Mouse (Mus musculus): ENCODE results near the gene Piga.

The Piga gene

GRCm38 (mm10) chrX:164419471-164419939, at the start of gene Piga:
Gene Piga (plus strand): TSS chrX:164419787.
- DNase-seq (ENCODE audit: low read depth, low spot score) = peak; percentile 99

GRCm38 (mm10) chrX:164370576-164370975, 49.0 kb upstream of the Piga start:
- no peak for DNase-seq (ENCODE audit: low read depth, low spot score)

- DNase-seq (ENCODE audit: low read depth, low spot score) = peak; percentile 85
Measured at GRCm38 (mm10) chrX:164373081-164373480, 46.5 kb upstream of the Piga start, which contains the start of gene Vegfd. Gene Vegfd (plus strand): TSS chrX:164373378.

GRCm38 (mm10) chrX:164374586-164374985, 45.0 kb upstream of the Piga start:
- DNase-seq (ENCODE audit: low read depth, low spot score) = no peak

- DNase-seq (ENCODE audit: low read depth, low spot score) = no peak
Measured at GRCm38 (mm10) chrX:164379721-164380120, 39.9 kb upstream of the Piga start.

- peak; percentile 77 for DNase-seq (ENCODE audit: low read depth, low spot score)
Measured at GRCm38 (mm10) chrX:164381618-164382408, 37.8 kb upstream of the Piga start.

GRCm38 (mm10) chrX:164394091-164394490, 25.5 kb upstream of the Piga start:
- no peak for DNase-seq (ENCODE audit: low read depth, low spot score)

GRCm38 (mm10) chrX:164398456-164398855, 21.1 kb upstream of the Piga start:
- peak; percentile 69 for DNase-seq (ENCODE audit: low read depth, low spot score)

GRCm38 (mm10) chrX:164405080-164405649, 14.4 kb upstream of the Piga start:
- no peak for DNase-seq (ENCODE audit: low read depth, low spot score)

GRCm38 (mm10) chrX:164406133-164407022, 13.2 kb upstream of the Piga start:
- no peak for DNase-seq (ENCODE audit: low read depth, low spot score)

- no peak for DNase-seq (ENCODE audit: low read depth, low spot score)
Measured at GRCm38 (mm10) chrX:164408301-164408927, 11.2 kb upstream of the Piga start.

- no peak for DNase-seq (ENCODE audit: low read depth, low spot score)
Measured at GRCm38 (mm10) chrX:164410562-164410961, 9.0 kb upstream of the Piga start.

- DNase-seq (ENCODE audit: low read depth, low spot score) = no peak
Measured at GRCm38 (mm10) chrX:164416803-164417202, 2.8 kb upstream of the Piga start.

- peak; percentile 72 for DNase-seq (ENCODE audit: low read depth, low spot score)
Measured at GRCm38 (mm10) chrX:164418008-164418407, 1.6 kb upstream of the Piga start.

- no peak for DNase-seq (ENCODE audit: low read depth, low spot score)
Measured at GRCm38 (mm10) chrX:164419955-164420354, 368 bp downstream of the Piga start.

GRCm38 (mm10) chrX:164420518-164420917, 931 bp downstream of the Piga start:
- DNase-seq (ENCODE audit: low read depth, low spot score) = no peak

GRCm38 (mm10) chrX:164424821-164425220, 5.2 kb downstream of the Piga start:
- DNase-seq (ENCODE audit: low read depth, low spot score) = no peak

GRCm38 (mm10) chrX:164427295-164427694, 7.7 kb downstream of the Piga start:
- DNase-seq (ENCODE audit: low read depth, low spot score) = no peak

GRCm38 (mm10) chrX:164428224-164428623, 8.6 kb downstream of the Piga start:
- DNase-seq (ENCODE audit: low read depth, low spot score) = no peak

- DNase-seq (ENCODE audit: low read depth, low spot score) = no peak
Measured at GRCm38 (mm10) chrX:164430621-164431020, 11.0 kb downstream of the Piga start.

- DNase-seq (ENCODE audit: low read depth, low spot score) = no peak
Measured at GRCm38 (mm10) chrX:164431133-164431532, 11.5 kb downstream of the Piga start.

GRCm38 (mm10) chrX:164431541-164431940, 12.0 kb downstream of the Piga start:
- no peak for DNase-seq (ENCODE audit: low read depth, low spot score)
